Mouse (Mus musculus): Measurements from ENCODE around the gene Abca4. TPM values are rescaled to one million over a fixed set of nuclear protein-coding genes. Genes with fewer than 3 reads are reported as not detected.
"Not testable (repeated sequence)": the region's sequence is repeated elsewhere in the genome, so short reads cannot be mapped to it uniquely, and the experiment has no call there.

Gene Abca4
- polyA plus RNA-seq, 1 experiment from 2014 or later: 1.5 TPM

GRCm38 (mm10) chr3:122074334-122074733, 30.1 kb downstream of the Abca4 start:
- in situ Hi-C loops (cut with MboI; ENCODE audit: low pct_unique_long_range_greater_than_20kb): no loop called here
- ChIA-PET CTCF (interaction anchor here (1.3 to 1.6 kb wide), 2 partner anchors 9 to 49 kb away, joined by 3 read pairs; no protein-coding TSS in a partner anchor), POLR2A (interaction anchor here (1.0 kb wide), 1 partner anchor 10 kb away, joined by 3 read pairs; no protein-coding TSS in a partner anchor)
- no peak for ATAC-seq
- no peak for TF ChIP-seq CTCF (IDR thresholded peaks at IDR 0.05)
- no peaks in the 10 kb centered on the region for H3K27me3 ChIP-seq
- no peak for DNase-seq (ENCODE audit: low read depth, low spot score)

- TF ChIP-seq CTCF (IDR thresholded peaks at IDR 0.05): no peak
- peak; percentile 75 for DNase-seq (ENCODE audit: low read depth, low spot score)
These were observed 33.9 kb downstream of the Abca4 start for GRCm38 (mm10) chr3:122078141-122078540.

DNA sequence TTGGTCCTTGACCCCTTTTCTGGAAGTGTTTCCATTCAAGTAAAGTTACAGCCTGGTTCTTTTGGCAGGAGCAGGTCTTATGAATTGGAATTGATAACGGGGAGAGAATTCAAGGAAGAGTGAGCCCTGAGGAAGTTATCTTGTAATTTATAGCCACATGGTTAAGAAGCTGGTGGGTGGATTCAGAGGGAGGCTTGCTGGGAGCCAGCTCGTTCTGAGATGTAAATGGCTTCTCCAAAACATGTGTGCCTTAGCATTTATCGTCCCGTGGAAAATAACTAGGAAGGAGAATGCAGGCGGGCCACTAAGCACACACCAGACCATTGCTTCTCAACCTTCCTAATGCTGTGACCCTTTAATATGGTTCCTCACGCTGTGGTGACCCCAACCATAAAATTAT, 34.9 kb downstream of the Abca4 start:
- no peak for ATAC-seq
- H3K27me3 ChIP-seq: no peaks in the 10 kb centered on the region
- no peak for TF ChIP-seq CTCF (IDR thresholded peaks at IDR 0.05)
- no peak for DNase-seq (ENCODE audit: low read depth, low spot score)
- in situ Hi-C loops (cut with MboI; ENCODE audit: low pct_unique_long_range_greater_than_20kb): no loop called here
- ChIA-PET CTCF (interaction anchor here (1.0 kb wide), 1 partner anchor 13 kb away, joined by 3 read pairs; no protein-coding TSS in a partner anchor), POLR2A (interaction anchor here (1.1 kb wide), 1 partner anchor 12 kb away, joined by 3 read pairs; no protein-coding TSS in a partner anchor)

More at GRCm38 (mm10) chr3:122078141-122078540, 33.9 kb downstream of the Abca4 start:
- ATAC-seq: peak; percentile 24
- in situ Hi-C loops (cut with MboI; ENCODE audit: low pct_unique_long_range_greater_than_20kb): no loop called here
- no peaks in the 10 kb centered on the region for H3K27me3 ChIP-seq
- CTCF ChIA-PET: interaction anchor here (1.0 to 1.6 kb wide), 2 partner anchors 14 to 25 kb away, joined by 3 read pairs; no protein-coding TSS in a partner anchor
- POLR2A ChIA-PET: interaction anchor here (1.1 kb wide), 1 partner anchor 11 kb away, joined by 3 read pairs; no protein-coding TSS in a partner anchor

DNA sequence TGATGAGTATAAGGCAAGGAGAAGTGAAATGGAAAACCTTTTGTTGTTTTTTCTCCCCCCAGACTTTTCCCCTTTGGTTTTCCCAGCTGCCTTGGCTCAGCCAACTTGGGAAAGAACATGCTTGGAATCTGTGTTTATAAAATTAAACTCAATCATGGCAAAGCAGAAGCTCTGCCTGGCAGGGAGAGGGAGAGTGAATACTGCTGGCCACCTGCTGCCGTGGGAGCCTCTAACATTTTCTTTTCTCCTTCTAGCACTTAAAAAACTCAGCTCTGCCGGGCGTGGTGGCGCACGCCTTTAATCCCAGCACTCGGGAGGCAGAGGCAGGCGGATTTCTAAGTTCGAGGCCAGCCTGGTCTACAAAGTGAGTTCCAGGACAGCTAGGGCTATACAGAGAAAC, 37.4 kb downstream of the Abca4 start:
- CTCF ChIA-PET: interaction anchor here (0.7 to 0.8 kb wide), 2 partner anchors 104 to 115 kb away, joined by 3 read pairs; no protein-coding TSS in a partner anchor
- DNase-seq (ENCODE audit: low read depth, low spot score); in situ Hi-C loops (cut with MboI; ENCODE audit: low pct_unique_long_range_greater_than_20kb); ATAC-seq; POLR2A ChIA-PET; H3K27me3 ChIP-seq: not testable (repeated sequence)

- in situ Hi-C loops (cut with MboI; ENCODE audit: low pct_unique_long_range_greater_than_20kb): no loop called here
- ATAC-seq (peak; percentile 79), DNase-seq (ENCODE audit: low read depth, low spot score) (peak; percentile 99)
- no peaks in the 10 kb centered on the region for H3K27me3 ChIP-seq
- TF ChIP-seq CTCF (IDR thresholded peaks at IDR 0.05): no peak
- ChIA-PET CTCF (interaction anchor here (0.8 to 1.5 kb wide), 3 partner anchors 9 to 21 kb away, joined by 3 to 5 read pairs (median 3); no protein-coding TSS in a partner anchor), POLR2A (no interaction called here)
These were observed 38.1 kb downstream of the Abca4 start for GRCm38 (mm10) chr3:122082338-122082737.

- CTCF ChIA-PET: interaction anchor here (0.8 kb wide), 1 partner anchor 12 kb away, joined by 3 read pairs; no protein-coding TSS in a partner anchor
- DNase-seq (ENCODE audit: low read depth, low spot score) (no peak), ATAC-seq (no peak)
- H3K27me3 ChIP-seq: no peaks in the 10 kb centered on the region
- no peak for TF ChIP-seq CTCF (IDR thresholded peaks at IDR 0.05)
- POLR2A ChIA-PET: interaction anchor here (0.9 kb wide), 1 partner anchor 18 kb away, joined by 4 read pairs; no protein-coding TSS in a partner anchor
- in situ Hi-C loops (cut with MboI; ENCODE audit: low pct_unique_long_range_greater_than_20kb): no loop called here
These were observed 41.1 kb downstream of the Abca4 start for GRCm38 (mm10) chr3:122085157-122085989.

DNA sequence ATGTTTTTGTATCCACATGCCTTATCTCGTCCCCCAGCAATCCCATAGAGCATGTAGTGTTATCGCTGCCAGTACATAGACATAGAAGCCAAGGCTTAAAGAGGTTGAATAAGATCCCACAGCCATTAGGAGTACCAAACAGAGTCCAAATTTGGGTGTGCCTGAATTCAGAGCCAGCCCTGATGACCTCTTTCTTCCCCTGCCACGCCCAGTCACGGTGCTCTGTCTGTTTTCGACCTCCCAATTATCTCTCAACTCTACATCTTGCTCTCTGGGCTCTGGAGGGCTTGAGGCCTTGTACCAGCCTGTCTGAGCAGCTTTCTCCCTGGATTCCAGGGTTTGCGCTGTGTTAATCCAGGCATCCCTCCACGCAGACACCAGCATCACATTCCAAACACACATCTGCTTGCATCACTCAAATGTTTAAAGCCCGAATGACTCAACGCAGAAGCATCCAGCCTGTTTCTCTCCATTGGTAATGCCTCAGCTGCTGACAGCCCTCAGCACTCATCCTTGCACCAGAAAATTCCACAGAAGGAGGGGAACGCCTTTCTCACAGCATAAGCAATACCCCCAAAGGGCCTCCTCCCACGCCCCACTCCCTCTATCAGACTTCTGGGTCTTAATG, 43.9 kb downstream of the Abca4 start:
- ChIA-PET POLR2A (interaction anchor here (0.8 to 1.0 kb wide), 2 partner anchors 12 to 62 kb away, joined by 3 read pairs; no protein-coding TSS in a partner anchor), CTCF (interaction anchor here (0.8 to 0.9 kb wide), 2 partner anchors 33 to 34 kb away, joined by 3 read pairs; no protein-coding TSS in a partner anchor)
- DNase-seq (ENCODE audit: low read depth, low spot score) (peak; percentile 99), ATAC-seq (peak; percentile 93)
- TF ChIP-seq CTCF (IDR thresholded peaks at IDR 0.05): no peak
- in situ Hi-C loops (cut with MboI; ENCODE audit: low pct_unique_long_range_greater_than_20kb): no loop called here
- H3K27me3 ChIP-seq: no peaks in the 10 kb centered on the region

DNA sequence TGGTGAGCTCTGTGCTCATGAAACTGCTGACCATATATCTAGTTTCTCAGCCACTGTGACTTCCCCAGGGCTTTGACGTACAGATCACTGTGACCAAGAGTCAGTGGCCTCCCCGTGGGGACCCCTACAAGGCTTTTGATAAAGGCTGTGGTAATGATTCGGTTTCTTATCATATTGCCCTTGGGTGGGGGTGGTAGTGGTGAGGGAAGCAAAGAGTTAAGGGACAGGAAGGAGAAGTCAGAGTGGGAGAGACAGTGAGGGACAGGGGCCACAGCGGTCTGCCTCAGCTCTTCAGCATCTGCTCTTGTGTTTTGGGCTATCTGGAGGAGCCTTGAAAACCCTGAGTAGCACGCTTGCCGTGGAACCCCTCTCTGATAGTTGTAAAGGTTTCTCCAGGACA, 46.1 kb downstream of the Abca4 start:
- in situ Hi-C loops (cut with MboI; ENCODE audit: low pct_unique_long_range_greater_than_20kb): no loop called here
- ChIA-PET CTCF (interaction anchor here (0.9 to 1.2 kb wide), 2 partner anchors 10 to 23 kb away, joined by 3 to 5 read pairs; no protein-coding TSS in a partner anchor), POLR2A (no interaction called here)
- ATAC-seq (no peak), DNase-seq (ENCODE audit: low read depth, low spot score) (no peak)
- H3K27me3 ChIP-seq: no peaks in the 10 kb centered on the region
- no peak for TF ChIP-seq CTCF (IDR thresholded peaks at IDR 0.05)

DNA sequence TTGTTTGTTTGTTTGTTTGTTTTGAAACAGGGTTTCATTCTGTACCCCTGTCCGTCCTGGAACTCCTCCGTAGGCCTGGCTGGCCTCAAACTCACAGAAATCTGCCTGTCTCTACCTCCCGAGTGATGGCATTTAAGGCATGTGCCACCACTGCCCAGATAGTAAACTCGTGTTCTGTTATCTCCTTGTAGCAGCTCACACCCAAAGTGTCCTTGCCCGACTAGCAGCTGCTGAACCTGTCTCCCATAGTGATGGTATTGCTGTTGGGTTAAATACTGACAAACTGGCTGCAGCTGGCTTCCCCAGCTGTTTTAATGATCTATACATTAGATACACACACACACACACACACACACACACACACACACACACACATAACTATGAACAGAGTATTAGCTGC, 55.5 kb downstream of the Abca4 start:
- ATAC-seq: no peak
- TF ChIP-seq CTCF (IDR thresholded peaks at IDR 0.05): no peak
- no peak for DNase-seq (ENCODE audit: low read depth, low spot score)
- ChIA-PET POLR2A (interaction anchor here (0.9 to 1.4 kb wide), 2 partner anchors 11 to 128 kb away, joined by 3 to 5 read pairs; no protein-coding TSS in a partner anchor), CTCF (interaction anchor here (0.7 to 1.7 kb wide), 5 partner anchors 10 to 33 kb away, joined by 3 to 5 read pairs (median 3); no protein-coding TSS in a partner anchor)
- in situ Hi-C loops (cut with MboI; ENCODE audit: low pct_unique_long_range_greater_than_20kb): loop anchor here (5.0 kb wide), 2 partner anchors 52 to 127 kb away; no protein-coding TSS in a partner anchor
- H3K27me3 ChIP-seq: no peaks in the 10 kb centered on the region

GRCm38 (mm10) chr3:122102091-122102490, 57.8 kb downstream of the Abca4 start:
- ChIA-PET POLR2A (interaction anchor here (0.7 kb wide), 1 partner anchor 69 kb away, joined by 6 read pairs; no protein-coding TSS in a partner anchor), CTCF (interaction anchor here (1.3 to 2.3 kb wide), 3 partner anchors 13 to 215 kb away, joined by 4 to 11 read pairs (median 8); no protein-coding TSS in a partner anchor)
- no peak for DNase-seq (ENCODE audit: low read depth, low spot score)
- no peak for TF ChIP-seq CTCF (IDR thresholded peaks at IDR 0.05)
- in situ Hi-C loops (cut with MboI; ENCODE audit: low pct_unique_long_range_greater_than_20kb): loop anchor here (5.0 kb wide), 2 partner anchors 55 to 130 kb away; no protein-coding TSS in a partner anchor
- no peaks in the 10 kb centered on the region for H3K27me3 ChIP-seq
- ATAC-seq: no peak
